Mouse (Mus musculus) heart, embryonic 14.5 days (tissue): ENCODE data around the gene Cep19. TPM values are rescaled to one million over a fixed set of nuclear protein-coding genes. Genes with fewer than 3 reads are reported as not detected.
"Not testable (repeated sequence)": the region's sequence is repeated elsewhere in the genome, so short reads cannot be mapped to it uniquely, and the experiment has no call there.

Experiments
- ATAC-seq: fragments of 200-750 bp; cut with Nextera tagmentation; 2 replicates; pipeline ENCODE4 v1.8.0; 2017; ENCODE audit warnings: low read depth, moderate TSS enrichment; ENCODE audit not compliant: insufficient number of reproducible peaks, insufficient read depth, low FRiP score
- H3K27ac ChIP-seq, 2 experiments: fragments of 200-500 bp in 1 of 2; fragments of 300-500 bp in 1 of 2; sonication (generic) in 1 of 2; replicated peaks in 1 of 2; 2 replicates each; pipeline ENCODE4 v1.5.1; 2012 to 2014; ENCODE audit warnings: low read depth in 2 of 2, low read length in 2 of 2, control low read depth in 1 of 2, mild to moderate bottlenecking in 1 of 2, mixed read lengths in 1 of 2; ENCODE audit not compliant: control insufficient read depth in 1 of 2, insufficient read depth in 1 of 2
- H3K27me3 ChIP-seq: fragments of 300-500 bp; sonication (generic); 2 replicates; pipeline ENCODE4 v1.6.1; 2014; ENCODE audit warnings: mild to moderate bottlenecking, low read length, control low read depth; ENCODE audit not compliant: control insufficient read depth, insufficient read depth
- H3K36me3 ChIP-seq: fragments of 300-500 bp; sonication (generic); 2 replicates; pipeline ENCODE4 v1.6.1; 2014; ENCODE audit warnings: mild to moderate bottlenecking, control low read depth, low read length, mixed read lengths; ENCODE audit not compliant: control insufficient read depth, insufficient read depth
- H3K4me1 ChIP-seq, 2 experiments: fragments of 200-500 bp in 1 of 2; fragments of 300-500 bp in 1 of 2; sonication (generic) in 1 of 2; 2 replicates each; pipeline ENCODE4 v1.6.1; 2012 to 2014; ENCODE audit warnings: low read length in 2 of 2, control low read depth in 1 of 2, mixed read lengths in 1 of 2; ENCODE audit not compliant: control insufficient read depth in 2 of 2, insufficient read depth in 2 of 2
- H3K4me2 ChIP-seq: fragments of 300-500 bp; sonication (generic); 2 replicates; pipeline ENCODE4 v1.6.1; 2014; ENCODE audit warnings: mild to moderate bottlenecking, low read length
- H3K4me3 ChIP-seq, 2 experiments: fragments of 200-500 bp in 1 of 2; fragments of 300-500 bp in 1 of 2; sonication (generic) in 1 of 2; 2 replicates each; pipeline ENCODE4 v1.5.1; 2012 to 2014; ENCODE audit warnings: low read length in 2 of 2, mild to moderate bottlenecking in 2 of 2, control low read depth in 1 of 2, low read depth in 1 of 2, moderate library complexity in 1 of 2; ENCODE audit not compliant: control insufficient read depth in 1 of 2, insufficient read depth in 1 of 2
- H3K9ac ChIP-seq: fragments of 300-500 bp; sonication (generic); 2 replicates; pipeline ENCODE4 v1.6.1; 2014; ENCODE audit warnings: mild to moderate bottlenecking, low read length
- H3K9me3 ChIP-seq: fragments of 300-500 bp; sonication (generic); 2 replicates; pipeline ENCODE4 v1.6.1; 2016; ENCODE audit warnings: low read length, control low read depth; ENCODE audit not compliant: control insufficient read depth
- WGBS: fragments of 180-500 bp; shearing (Covaris S2); extraction: QIAGEN DNeasy Blood & Tissue Kit; methylation state at CpG from one replicate; pipeline ENCODE4 v1.1.7; 2014; 5-methylcytosine and 5-hydroxymethylcytosine counted together
- polyA plus RNA-seq: library from polyadenylated mRNA; unstranded; fragments of >200 nt; fragmentation: Nextera tagmentation; extraction: Ambion mirVana; gene quantifications from 2 replicates; pipeline ENCODE4 v1.2.1, GENCODE M21; 2014

Gene Cep19
- polyA plus RNA-seq, 1 experiment from 2014 or later, result 25.0 TPM

DNA sequence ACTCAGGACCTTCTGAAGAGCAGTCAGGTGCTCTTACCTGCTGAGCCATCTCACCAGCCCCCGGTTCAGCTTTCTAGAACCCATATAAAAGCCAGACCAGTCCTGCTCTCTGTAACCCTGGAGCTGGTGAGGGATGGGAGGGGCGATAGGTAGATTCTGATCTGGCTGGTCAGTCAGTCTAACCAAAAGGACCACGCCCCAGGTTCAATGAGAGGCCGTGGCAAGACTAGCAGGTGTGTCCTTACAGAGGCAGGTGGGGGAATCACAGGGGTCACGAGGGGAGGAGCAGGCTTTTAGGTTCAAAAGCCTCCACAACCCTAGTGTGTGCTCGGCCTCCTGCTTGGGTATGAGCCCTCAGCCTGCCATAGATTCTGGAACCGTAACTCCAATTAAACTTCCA, 8.1 kb upstream of the Cep19 start:
- ATAC-seq, result no peak
- WGBS, result 91% methylated on average over 7 of the region's 7 CpGs
- H3K36me3 ChIP-seq, result peaks cover 64% of the 10 kb centered on the region
- no peaks in the 10 kb centered on the region for H3K27me3 ChIP-seq
- no peaks in the 10 kb centered on the region for H3K9me3 ChIP-seq
- no peak overlapping the region for H3K9ac ChIP-seq
- H3K4me1 ChIP-seq, result no peaks in the 10 kb centered on the region
- no peak overlapping the region for H3K4me2 ChIP-seq
- H3K27ac ChIP-seq, result no peak overlapping the region
- H3K4me3 ChIP-seq, result no peak overlapping the region

DNA sequence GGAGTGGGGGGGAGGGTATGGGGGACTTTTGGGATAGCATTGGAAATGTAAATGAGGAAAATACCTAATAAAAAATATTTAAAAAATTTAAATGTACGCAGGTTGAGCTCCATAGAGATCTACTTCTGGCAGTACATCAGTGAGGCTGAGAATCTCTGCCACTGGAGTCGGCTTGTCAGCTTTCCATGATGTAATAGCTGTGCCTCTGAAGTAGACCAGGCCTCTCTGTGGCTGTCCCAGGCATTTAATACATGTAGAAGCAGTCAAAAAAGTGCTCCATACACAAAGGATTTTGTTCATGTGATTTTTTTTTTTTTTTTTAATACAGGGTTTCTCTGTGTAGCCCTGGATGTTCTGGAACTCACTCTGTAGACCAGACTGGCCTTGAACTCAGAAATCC, 1.8 kb upstream of the Cep19 start:
- H3K9ac ChIP-seq, H3K27ac ChIP-seq, H3K4me2 ChIP-seq, H3K9me3 ChIP-seq, ATAC-seq, H3K27me3 ChIP-seq, H3K4me3 ChIP-seq: not testable (repeated sequence)
- Histone ChIP-seq H3K4me1 (peaks cover 0 to 12% of the 10 kb centered on the region in 2 experiments; a peak in 2 of 4 replicates), H3K36me3 (peaks cover 11% of the 10 kb centered on the region)
- 63% methylated on average over 2 of the region's 2 CpGs for WGBS

DNA sequence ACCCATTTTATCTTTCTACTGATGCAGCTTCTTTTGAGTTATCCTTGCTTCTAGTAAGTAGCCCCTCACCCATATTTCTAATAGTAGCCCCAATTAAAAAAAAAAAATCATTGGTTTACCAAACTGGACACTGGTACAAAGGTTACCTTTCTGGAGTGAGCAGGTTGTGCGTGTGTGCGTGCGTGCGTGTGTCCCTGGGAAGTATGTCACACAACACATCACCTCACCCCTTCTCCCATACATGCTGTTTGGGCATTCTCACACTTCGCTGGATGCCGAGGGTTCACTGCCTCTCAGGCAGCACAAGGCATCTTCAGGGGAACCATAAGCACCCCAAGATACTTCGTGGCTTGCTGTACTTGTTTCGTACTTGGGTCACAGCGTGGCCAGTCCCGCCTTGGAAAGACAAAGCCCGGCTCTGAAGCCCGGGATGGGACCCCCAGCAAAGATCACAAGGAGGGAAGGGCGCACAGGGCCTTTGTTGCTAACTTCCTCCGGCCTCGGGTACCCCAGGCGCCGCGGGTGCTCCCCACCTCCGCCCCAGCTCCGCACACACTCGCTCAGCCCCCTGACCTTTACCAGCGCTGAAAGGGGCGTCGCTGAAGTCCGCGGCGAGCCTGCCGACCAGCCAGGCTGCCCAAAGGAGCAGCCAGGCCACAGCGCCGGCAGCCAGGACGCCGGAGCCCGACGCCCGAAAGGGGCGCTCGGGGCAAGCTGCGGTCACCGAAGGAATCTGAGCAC, 533 bp upstream of the Cep19 start:
- peak overlapping the region; percentile 78 to 86 for H3K4me3 ChIP-seq
- ATAC-seq, result peak; percentile 55
- WGBS, result under 1% methylated on average over 39 of the region's 39 CpGs
- H3K4me2 ChIP-seq, result peak overlapping the region; percentile 70
- peak overlapping the region; percentile 86 for H3K9ac ChIP-seq
- H3K27me3 ChIP-seq, result no peaks in the 10 kb centered on the region
- peaks cover 0 to 12% of the 10 kb centered on the region in 2 experiments; a peak in 2 of 4 replicates for H3K4me1 ChIP-seq
- H3K36me3 ChIP-seq, result peaks cover 18% of the 10 kb centered on the region
- no peaks in the 10 kb centered on the region for H3K9me3 ChIP-seq
- peak overlapping the region; percentile 79 to 83 for H3K27ac ChIP-seq

DNA sequence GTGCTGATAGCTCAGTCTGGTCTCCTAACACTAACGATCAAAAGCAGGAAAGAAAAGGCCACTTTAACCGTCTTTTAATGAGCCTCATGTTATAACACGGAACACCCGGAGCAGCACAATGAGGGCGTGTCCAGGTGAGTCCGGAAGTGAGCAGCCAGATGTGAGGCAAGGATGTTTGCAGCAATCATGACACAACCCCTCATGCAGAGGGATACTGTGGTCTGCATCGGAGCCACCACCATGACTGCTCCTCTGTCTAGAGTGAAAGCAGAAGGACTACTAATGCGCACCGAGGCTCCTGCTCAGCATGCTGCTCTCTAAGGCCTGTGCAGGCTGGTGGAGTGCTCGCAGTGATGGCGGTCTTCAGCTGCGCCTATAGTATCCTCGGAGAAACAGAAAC, 2.7 kb downstream of the Cep19 start:
- Histone ChIP-seq H3K27ac (no peak overlapping the region), H3K4me3 (no peak overlapping the region), H3K4me1 (peaks cover 0 to 12% of the 10 kb centered on the region in 2 experiments; a peak in 2 of 4 replicates), H3K4me2 (no peak overlapping the region), H3K27me3 (no peaks in the 10 kb centered on the region), H3K36me3 (peaks cover 29% of the 10 kb centered on the region), H3K9me3 (0 out of 2 replicates have a peak, but pooled peaks cover 2% of the 10 kb centered on the region), H3K9ac (no peak overlapping the region)
- WGBS, result 92% methylated on average over 13 of the region's 13 CpGs
- ATAC-seq, result no peak

DNA sequence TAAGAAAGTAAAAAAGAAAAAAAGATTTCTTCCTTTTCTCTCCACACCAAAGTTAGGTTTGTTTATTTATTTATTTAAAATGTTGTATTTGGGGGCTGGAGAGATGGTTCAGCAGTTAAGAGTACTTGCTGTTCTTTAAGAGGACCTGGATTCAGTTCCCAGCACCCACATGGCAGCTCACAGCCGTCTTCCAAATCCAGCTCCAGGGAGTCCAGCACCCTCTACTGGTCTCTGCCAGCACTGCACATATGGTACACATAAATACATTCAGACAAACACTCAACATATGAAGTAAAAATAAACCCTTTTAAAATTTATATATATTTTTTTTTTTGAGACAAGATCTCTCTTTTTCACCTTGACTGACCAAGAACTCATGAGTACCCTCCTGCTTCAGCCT, 6.1 kb downstream of the Cep19 start:
- Histone ChIP-seq H3K4me1 (no peaks in the 10 kb centered on the region), H3K36me3 (peaks cover 43% of the 10 kb centered on the region), H3K9ac (no peak overlapping the region), H3K27me3 (no peaks in the 10 kb centered on the region), H3K4me3 (no peak overlapping the region), H3K27ac (no peak overlapping the region), H3K4me2 (no peak overlapping the region), H3K9me3 (0 out of 2 replicates have a peak, but pooled peaks cover 2% of the 10 kb centered on the region)
- 97% methylated on average over 1 of the region's 1 CpGs for WGBS
- ATAC-seq, result no peak

DNA sequence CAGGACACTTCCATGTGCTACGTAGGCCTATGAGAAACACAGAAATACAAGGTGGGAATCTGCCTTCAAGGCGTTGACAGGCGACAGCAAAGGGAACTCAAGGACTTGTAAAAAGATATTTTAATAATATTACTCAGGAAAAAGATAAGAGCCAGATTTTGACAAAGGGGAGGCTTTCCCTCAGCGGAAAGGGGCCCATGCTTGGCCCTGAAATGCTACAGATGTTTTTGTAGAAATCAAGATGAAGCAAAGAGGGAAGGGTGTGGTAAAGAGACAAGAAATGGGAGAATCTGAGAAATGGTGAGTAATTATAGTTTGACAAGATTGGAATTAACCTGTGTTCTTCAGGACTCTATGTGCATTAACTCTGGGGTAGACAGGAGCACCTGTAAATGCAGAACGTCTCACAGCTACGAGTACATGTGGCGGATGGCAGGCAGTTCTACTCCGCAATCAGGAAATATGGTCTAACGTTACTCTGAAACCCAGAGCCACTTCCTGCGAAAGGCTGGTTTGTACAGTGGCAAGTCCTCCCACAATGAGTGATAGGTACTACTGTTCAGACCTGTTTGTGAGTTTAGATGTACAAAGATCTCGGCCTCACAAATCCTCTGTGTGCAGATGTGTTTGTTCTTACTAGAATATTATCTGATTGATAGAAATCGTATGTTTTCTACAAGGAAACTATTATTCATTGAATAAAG, 7.9 kb downstream of the Cep19 start:
- Histone ChIP-seq H3K4me2 (no peak overlapping the region), H3K27ac (no peak overlapping the region), H3K4me3 (no peak overlapping the region), H3K9me3 (0 out of 2 replicates have a peak, but pooled peaks cover 2% of the 10 kb centered on the region), H3K4me1 (no peaks in the 10 kb centered on the region), H3K36me3 (peaks cover 41% of the 10 kb centered on the region), H3K27me3 (no peaks in the 10 kb centered on the region), H3K9ac (no peak overlapping the region)
- 85% methylated on average over 12 of the region's 12 CpGs for WGBS
- ATAC-seq, result no peak

DNA sequence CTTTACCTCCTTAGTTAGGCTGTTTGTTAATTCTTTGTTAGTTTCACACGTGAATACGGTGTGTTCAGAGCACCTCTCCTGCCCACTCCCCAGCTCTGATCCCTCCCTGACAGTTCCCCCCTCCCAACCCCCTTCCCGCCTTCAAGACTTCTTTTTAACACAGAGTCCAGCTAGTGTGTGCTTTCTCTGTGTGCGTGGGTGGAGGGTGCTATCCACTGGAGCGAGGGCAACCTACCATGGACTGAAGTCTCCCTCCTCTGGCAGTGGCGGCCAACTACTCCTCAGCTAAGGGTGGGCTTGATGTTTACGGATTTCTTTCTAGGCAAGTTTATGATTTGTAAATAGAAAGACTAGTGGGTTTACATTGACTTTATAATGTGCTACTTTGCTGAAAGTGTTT, 8.6 kb downstream of the Cep19 start:
- no peak overlapping the region for H3K9ac ChIP-seq
- ATAC-seq, result no peak
- H3K27me3 ChIP-seq, result no peaks in the 10 kb centered on the region
- H3K4me2 ChIP-seq, result no peak overlapping the region
- peaks cover 36% of the 10 kb centered on the region for H3K36me3 ChIP-seq
- H3K9me3 ChIP-seq, result 0 out of 2 replicates have a peak, but pooled peaks cover 2% of the 10 kb centered on the region
- H3K4me3 ChIP-seq, result no peak overlapping the region
- no peaks in the 10 kb centered on the region for H3K4me1 ChIP-seq
- no peak overlapping the region for H3K27ac ChIP-seq
- 76% methylated on average over 7 of the region's 7 CpGs for WGBS
